Mouse (Mus musculus) inflammation-experienced regulatory T-cells, adult 16 weeks (primary cell): ENCODE data around the gene Ear1. TPM values are rescaled to one million over a fixed set of nuclear protein-coding genes. Genes with fewer than 3 reads are reported as not detected.

Experiments
- polyA plus RNA-seq: library from polyadenylated mRNA; unstranded; fragments of 100-300 nt; shearing (Covaris generic); gene quantifications from one replicate; pipeline ENCODE4 v1.2.1, GENCODE M21; 2017

Gene Ear1
- polyA plus RNA-seq, result not detected

DNA sequence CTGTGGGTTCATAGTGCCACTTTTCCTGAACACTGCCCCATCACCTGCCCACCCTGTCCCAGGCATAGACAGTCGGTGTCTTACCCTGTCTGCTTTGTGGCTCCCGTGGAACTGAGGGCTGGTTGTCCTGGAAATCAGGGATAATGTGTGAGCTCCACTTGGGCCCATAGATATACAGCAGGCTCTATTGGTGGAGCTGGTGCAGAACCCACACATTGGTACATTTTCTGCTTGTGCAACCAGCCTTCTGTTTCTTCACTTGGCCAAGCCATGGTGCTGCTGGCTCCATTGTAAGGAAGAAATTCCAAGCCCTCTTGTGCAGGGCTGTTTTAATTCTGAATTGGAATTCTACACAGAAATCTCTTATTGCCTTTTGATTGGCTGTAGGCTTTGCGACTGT is at the start of gene Ear1:
TSS of gene Ear1 (minus strand) at position 101 of the 400 bp plus-strand sequence.

DNA sequence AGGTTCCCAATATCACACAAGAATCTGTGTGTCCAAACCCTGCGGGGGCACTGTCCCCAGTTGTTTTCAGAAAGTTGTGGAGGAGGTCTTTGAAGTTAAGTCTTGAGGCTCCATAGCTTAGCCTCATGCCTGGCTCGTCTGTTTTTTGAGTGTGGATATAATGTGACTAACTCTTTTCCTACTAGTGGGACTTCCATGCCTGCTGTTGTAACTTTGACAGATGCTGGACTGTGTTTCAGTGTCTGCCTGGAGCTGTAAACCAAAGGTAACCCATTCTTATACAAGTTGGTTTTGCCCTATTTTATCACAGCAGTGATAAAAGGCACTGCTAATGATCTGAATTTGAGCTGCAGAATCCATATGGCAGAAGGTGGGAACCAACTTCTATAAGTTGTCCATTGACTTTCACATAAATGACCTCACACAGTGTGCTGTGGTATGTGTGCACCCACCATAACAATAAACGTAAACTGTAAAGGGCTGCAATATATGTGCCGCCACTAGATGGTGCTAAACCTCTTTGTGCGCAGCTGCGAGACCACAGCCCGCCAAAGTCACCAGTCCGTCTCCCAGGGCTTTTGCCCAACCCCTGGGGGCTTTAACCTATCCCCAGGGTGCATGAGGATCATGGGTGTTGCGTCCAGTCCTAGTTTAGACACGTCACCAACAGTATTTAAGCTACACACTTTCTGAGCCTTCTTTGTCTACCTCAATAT is 49.5 kb upstream of the Ear1 start, which contains the start of gene Gm8113:
TSS of gene Gm8113 (plus strand) at position 703 of the 716 bp plus-strand sequence.

DNA sequence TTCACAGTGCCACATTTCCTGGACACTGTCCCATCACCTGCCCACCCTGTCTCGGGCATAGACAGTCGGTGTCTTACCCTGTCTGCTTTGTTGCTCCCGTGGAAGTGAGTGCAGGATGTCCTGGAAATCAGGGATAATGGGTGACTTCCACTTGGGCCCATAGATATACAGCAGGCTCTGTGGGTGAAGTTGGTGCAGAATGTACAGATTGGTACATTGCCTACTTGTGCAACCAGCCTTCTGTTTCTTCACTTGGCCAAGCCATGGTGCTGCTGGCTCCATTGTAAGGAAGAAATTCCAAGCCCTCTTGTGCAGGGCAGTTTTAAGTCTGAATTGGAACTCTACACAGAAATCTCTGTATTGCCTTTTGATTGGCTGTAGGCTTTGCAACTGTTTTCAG is 48.1 kb upstream of the Ear1 start, which contains the start of gene Ear10:
TSS of gene Ear10 (minus strand) at position 101 of the 400 bp plus-strand sequence.

DNA sequence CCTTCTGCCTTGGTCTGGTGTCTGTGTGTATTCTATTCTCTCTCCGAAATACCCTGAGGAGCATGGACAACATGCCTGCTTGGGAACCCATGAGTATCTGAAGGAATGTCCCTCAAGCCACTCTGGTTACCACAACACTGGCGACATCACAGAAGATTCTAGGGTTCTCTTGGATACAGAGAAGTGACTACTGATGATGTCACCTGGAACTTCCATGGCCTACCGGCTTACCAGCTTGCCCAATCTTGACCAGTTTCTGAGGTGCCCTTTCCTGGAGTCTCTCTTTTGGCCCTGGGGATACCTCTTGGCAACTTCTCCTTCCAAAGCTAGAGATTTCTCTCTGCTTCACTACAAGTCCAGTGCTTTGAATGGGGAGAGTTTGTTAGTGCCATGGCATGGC is 90.7 kb downstream of the Ear1 start, which contains the start of gene Gm8180:
TSS of gene Gm8180 (minus strand) at position 101 of the 400 bp plus-strand sequence.

Other genes with a start within 250 kb of the Ear1 start
- gene Gm8165, start 198.3 kb downstream of the Ear1 start, polyA plus RNA-seq, result not detected
- 2.0 TPM for gene Gm7324, start 177.7 kb downstream of the Ear1 start, polyA plus RNA-seq
- not detected for gene Gm16506, start 148.0 kb downstream of the Ear1 start, polyA plus RNA-seq
- gene Gm6526, start 127.7 kb downstream of the Ear1 start, polyA plus RNA-seq, result not detected
- gene Gm8180, start 90.8 kb downstream of the Ear1 start, polyA plus RNA-seq, result not detected
- not detected for gene Ear10, start 48.0 kb upstream of the Ear1 start, polyA plus RNA-seq
- gene Gm8113, start 49.9 kb upstream of the Ear1 start, polyA plus RNA-seq, result not detected
- gene Ang5, start 81.6 kb upstream of the Ear1 start, polyA plus RNA-seq, result not detected
- gene Ang6, start 126.8 kb upstream of the Ear1 start, polyA plus RNA-seq, result not detected
- 2.2 TPM for gene Ear2, start 227.1 kb upstream of the Ear1 start, polyA plus RNA-seq
- not detected for gene Gm3327, start 248.3 kb upstream of the Ear1 start, polyA plus RNA-seq